Mouse (Mus musculus): ENCODE results near the gene Gtpbp10. TPM values are rescaled to one million over a fixed set of nuclear protein-coding genes. Genes with fewer than 3 reads are reported as not detected.

Gene Gtpbp10
- polyA plus RNA-seq, 1 experiment: 95.1 TPM

DNA sequence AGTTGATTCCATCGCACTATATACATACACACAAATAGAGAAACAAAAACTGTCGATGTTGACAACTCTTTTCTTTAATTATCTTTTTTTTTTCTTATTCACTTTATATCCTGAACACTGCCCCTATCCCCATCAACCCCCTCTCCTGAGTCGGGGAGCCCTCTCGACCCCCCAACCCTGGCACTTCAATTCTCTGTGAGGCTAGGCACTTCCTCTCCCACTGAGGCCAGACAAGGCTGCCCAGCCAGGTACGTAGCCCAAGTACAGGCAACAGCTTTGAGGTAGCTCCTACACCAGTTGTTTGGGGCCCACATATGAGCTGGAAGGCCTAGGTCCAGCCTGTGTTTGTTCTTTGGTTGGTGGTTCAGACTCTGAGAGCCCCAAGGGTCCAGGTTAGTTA is 43.9 kb downstream of the Gtpbp10 start:
- Histone ChIP-seq H3K4me3 (ENCODE audit: low read depth, low read length) (no peak overlapping the region), H3K9me3 (replicated peaks; ENCODE audit: control insufficient read depth, insufficient read depth, low read length, poor library complexity, severe bottlenecking) (no peaks in the 10 kb centered on the region)
- TF ChIP-seq CTCF (IDR thresholded peaks at IDR 0.05; ENCODE audit: low read depth, low read length): no peak
- TF ChIP-seq POLR2A (IDR thresholded peaks at IDR 0.05; ENCODE audit: insufficient read depth, low read length): no peak
- TF ChIP-seq EP300 (IDR thresholded peaks at IDR 0.05; ENCODE audit: insufficient read depth, low read depth, low read length): no peak

DNA sequence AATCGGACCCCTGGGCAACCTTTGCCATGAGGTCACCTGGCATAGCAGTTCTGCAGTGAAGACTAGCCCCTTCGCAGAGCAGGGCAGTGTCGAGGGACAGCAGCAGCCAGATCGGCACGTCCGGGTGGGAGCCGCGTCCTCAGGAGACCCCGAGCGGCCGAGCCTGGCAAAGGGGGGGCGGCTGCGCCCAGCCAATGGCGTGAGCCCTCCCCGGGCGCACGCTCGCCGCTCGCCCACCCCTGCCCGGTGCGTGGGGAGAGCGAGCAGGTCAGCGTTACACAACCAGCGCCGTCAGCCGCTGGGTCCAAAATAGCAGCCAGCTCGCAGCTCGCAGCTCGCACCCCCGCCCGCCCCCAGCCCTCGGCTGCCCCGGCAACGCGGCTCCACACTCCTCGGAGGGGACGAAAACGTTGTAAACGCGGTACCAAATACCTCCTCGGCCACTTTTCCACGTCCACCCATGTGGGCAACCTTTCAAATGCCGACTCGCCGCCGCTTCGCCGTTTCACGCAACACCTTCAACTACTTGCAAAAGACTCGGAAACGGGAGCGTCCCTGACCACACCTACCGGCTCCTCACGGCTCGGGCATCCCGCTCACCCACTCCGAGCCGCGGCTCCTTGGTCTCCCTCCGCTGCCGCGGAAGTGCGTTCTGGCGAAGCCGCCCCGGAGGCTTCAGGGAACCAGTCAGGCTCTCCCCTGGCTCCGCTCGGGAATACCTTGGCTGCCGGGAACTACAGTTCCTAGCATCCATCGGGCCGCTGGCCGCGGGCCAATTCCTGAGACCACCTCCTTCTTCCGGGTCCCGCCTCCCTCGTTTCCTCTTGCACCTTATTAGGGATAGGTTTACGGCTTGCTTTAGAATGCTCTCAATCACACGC is 44.9 kb downstream of the Gtpbp10 start, which contains the start of gene Cldn12:
Gene Cldn12 (minus strand): TSS at position 763 of the 881 bp plus-strand sequence.
- Histone ChIP-seq H3K9ac (ENCODE audit: low read depth, poor library complexity, severe bottlenecking) (peak within 1 kb of the TSS; percentile 88), H3K4me1 (ENCODE audit: control insufficient read depth, insufficient read depth, low read length) (no peaks in the 10 kb centered on the region), H3K27me3 (ENCODE audit: control insufficient read depth, insufficient read depth, low read length, poor library complexity, severe bottlenecking) (no peaks in the 10 kb centered on the region), H3K36me3 (ENCODE audit: control insufficient read depth, insufficient read depth, low read length, poor library complexity, severe bottlenecking) (no peaks in the 10 kb centered on the region), H3K9me3 (replicated peaks; ENCODE audit: control insufficient read depth, insufficient read depth, low read length, poor library complexity, severe bottlenecking) (no peaks in the 10 kb centered on the region), H3K27ac (ENCODE audit: insufficient read depth, low read length) (no peak within 1 kb of the TSS), H3K4me3 (ENCODE audit: low read depth, low read length) (peak within 1 kb of the TSS; percentile 97)
- TF ChIP-seq CTCF (IDR thresholded peaks at IDR 0.05; ENCODE audit: low read depth, low read length) (no peak), POLR2A (IDR thresholded peaks at IDR 0.05; ENCODE audit: insufficient read depth, low read length) (no peak), EP300 (IDR thresholded peaks at IDR 0.05; ENCODE audit: insufficient read depth, low read depth, low read length) (no peak)

More for the DNA sequence above, 43.9 kb downstream of the Gtpbp10 start:
- no peak overlapping the region for H3K9ac ChIP-seq (ENCODE audit: low read depth, poor library complexity, severe bottlenecking)
- no peaks in the 10 kb centered on the region for H3K4me1 ChIP-seq (ENCODE audit: control insufficient read depth, insufficient read depth, low read length)
- H3K36me3 ChIP-seq (ENCODE audit: control insufficient read depth, insufficient read depth, low read length, poor library complexity, severe bottlenecking): no peaks in the 10 kb centered on the region
- no peak overlapping the region for H3K27ac ChIP-seq (ENCODE audit: insufficient read depth, low read length)
- H3K27me3 ChIP-seq (ENCODE audit: control insufficient read depth, insufficient read depth, low read length, poor library complexity, severe bottlenecking): no peaks in the 10 kb centered on the region

DNA sequence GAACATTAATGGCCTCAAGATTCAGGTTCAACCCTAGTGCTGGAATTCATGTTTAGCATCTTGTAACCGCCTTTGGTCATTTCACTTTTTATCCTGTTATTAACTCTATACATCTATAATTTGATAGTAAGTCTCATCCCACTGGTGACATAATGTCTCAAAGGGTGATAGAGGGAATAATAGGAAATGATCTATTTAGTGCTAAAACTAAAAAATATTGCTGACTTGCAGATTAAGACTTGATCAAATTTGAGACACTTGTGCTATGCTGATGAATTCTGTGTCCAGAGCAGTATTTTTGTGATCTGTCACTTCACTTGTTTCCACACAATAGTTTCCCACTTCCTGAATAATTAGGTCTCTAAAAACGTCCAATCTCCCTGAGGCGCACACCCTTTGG is 47.9 kb downstream of the Gtpbp10 start:
- H3K27me3 ChIP-seq (ENCODE audit: control insufficient read depth, insufficient read depth, low read length, poor library complexity, severe bottlenecking): no peaks in the 10 kb centered on the region
- peaks cover 3% of the 10 kb centered on the region for H3K4me1 ChIP-seq (ENCODE audit: control insufficient read depth, insufficient read depth, low read length)
- H3K27ac ChIP-seq (ENCODE audit: insufficient read depth, low read length): no peak overlapping the region
- no peaks in the 10 kb centered on the region for H3K9me3 ChIP-seq (replicated peaks; ENCODE audit: control insufficient read depth, insufficient read depth, low read length, poor library complexity, severe bottlenecking)
- no peak overlapping the region for H3K9ac ChIP-seq (ENCODE audit: low read depth, poor library complexity, severe bottlenecking)
- H3K36me3 ChIP-seq (ENCODE audit: control insufficient read depth, insufficient read depth, low read length, poor library complexity, severe bottlenecking): no peaks in the 10 kb centered on the region
- TF ChIP-seq EP300 (IDR thresholded peaks at IDR 0.05; ENCODE audit: insufficient read depth, low read depth, low read length) (no peak), POLR2A (IDR thresholded peaks at IDR 0.05; ENCODE audit: insufficient read depth, low read length) (no peak), CTCF (IDR thresholded peaks at IDR 0.05; ENCODE audit: low read depth, low read length) (no peak)
- H3K4me3 ChIP-seq (ENCODE audit: low read depth, low read length): no peak overlapping the region

DNA sequence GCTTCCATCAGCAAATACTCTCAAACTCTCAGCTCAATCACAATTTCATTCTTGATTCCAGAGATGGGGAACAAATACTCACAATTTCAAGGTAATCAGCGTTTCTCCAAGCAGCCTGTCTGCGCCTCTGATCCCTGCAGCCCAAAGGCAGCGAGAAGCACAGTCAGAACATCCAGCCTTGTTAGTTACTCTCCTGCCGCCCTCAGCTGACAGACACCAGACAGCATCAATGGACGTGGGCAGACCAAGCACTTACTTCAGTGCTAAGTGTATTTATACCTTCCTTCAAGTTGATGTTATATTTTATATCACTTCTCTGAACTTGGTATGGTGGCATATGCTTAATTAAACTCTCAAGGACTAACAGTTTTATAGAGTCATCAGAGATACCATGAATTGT is 48.3 kb downstream of the Gtpbp10 start:
- Histone ChIP-seq H3K36me3 (ENCODE audit: control insufficient read depth, insufficient read depth, low read length, poor library complexity, severe bottlenecking) (no peaks in the 10 kb centered on the region; the same call in 1 of the 2 replicates), H3K27me3 (ENCODE audit: control insufficient read depth, insufficient read depth, low read length, poor library complexity, severe bottlenecking) (no peaks in the 10 kb centered on the region), H3K27ac (ENCODE audit: insufficient read depth, low read length) (no peak overlapping the region), H3K4me1 (ENCODE audit: control insufficient read depth, insufficient read depth, low read length) (peaks cover 3% of the 10 kb centered on the region), H3K4me3 (ENCODE audit: low read depth, low read length) (no peak overlapping the region), H3K9me3 (replicated peaks; ENCODE audit: control insufficient read depth, insufficient read depth, low read length, poor library complexity, severe bottlenecking) (no peaks in the 10 kb centered on the region), H3K9ac (ENCODE audit: low read depth, poor library complexity, severe bottlenecking) (no peak overlapping the region)
- no peak for TF ChIP-seq CTCF (IDR thresholded peaks at IDR 0.05; ENCODE audit: low read depth, low read length)
- TF ChIP-seq POLR2A (IDR thresholded peaks at IDR 0.05; ENCODE audit: insufficient read depth, low read length): no peak

DNA sequence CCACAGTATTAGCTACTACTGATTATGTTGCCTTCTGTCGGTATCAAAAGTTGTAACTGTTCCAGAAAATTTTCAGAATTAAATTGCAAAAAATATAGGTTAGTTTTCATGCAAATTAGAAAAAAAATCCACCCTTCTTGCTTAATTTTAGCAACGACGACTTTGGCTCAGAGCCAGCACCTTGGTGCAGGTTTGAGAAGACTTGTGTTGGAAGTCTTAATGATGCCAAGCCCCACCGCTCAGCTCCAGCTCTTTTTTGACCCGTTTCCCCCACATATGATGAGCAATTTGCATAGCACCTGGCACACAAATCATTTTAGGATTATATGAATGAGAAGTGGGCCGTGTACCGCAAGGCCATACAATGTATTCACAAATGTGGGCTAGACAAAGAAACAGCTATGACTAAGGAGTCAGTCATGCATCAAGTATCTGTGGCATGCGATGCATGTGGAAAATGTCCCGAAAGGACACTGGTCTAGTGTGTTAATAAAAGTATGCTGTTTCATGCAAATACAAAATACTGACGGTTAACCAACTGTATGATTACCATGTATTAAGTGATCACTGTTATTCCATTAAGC is 48.9 kb downstream of the Gtpbp10 start:
- Histone ChIP-seq H3K9ac (ENCODE audit: low read depth, poor library complexity, severe bottlenecking) (no peak overlapping the region), H3K9me3 (replicated peaks; ENCODE audit: control insufficient read depth, insufficient read depth, low read length, poor library complexity, severe bottlenecking) (no peaks in the 10 kb centered on the region), H3K27me3 (ENCODE audit: control insufficient read depth, insufficient read depth, low read length, poor library complexity, severe bottlenecking) (no peaks in the 10 kb centered on the region), H3K36me3 (ENCODE audit: control insufficient read depth, insufficient read depth, low read length, poor library complexity, severe bottlenecking) (no peaks in the 10 kb centered on the region; the same call in 1 of the 2 replicates), H3K27ac (ENCODE audit: insufficient read depth, low read length) (no peak overlapping the region), H3K4me3 (ENCODE audit: low read depth, low read length) (no peak overlapping the region), H3K4me1 (ENCODE audit: control insufficient read depth, insufficient read depth, low read length) (peaks cover 3% of the 10 kb centered on the region)
- no peak for TF ChIP-seq POLR2A (IDR thresholded peaks at IDR 0.05; ENCODE audit: insufficient read depth, low read length)

DNA sequence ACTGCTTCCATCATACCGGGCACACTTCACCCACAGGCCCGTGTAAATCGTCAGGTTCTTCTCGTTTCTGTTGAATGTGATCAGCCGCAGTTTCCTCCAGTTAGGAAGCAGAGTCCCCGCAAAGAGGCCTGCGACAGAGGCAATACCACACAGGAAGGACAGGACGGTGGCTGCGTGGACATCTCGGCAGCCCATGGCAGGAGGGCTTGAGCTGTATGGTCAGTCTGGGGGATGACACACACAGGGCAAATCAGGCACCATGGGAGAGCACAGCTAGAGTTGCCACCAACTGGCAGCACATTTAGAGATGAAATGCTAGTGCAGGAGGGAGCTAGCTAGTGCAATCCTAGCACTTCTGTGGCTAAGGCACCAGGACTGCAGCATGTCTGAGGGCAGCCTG is 51.1 kb downstream of the Gtpbp10 start:
- Histone ChIP-seq H3K9me3 (replicated peaks; ENCODE audit: control insufficient read depth, insufficient read depth, low read length, poor library complexity, severe bottlenecking) (no peaks in the 10 kb centered on the region), H3K27ac (ENCODE audit: insufficient read depth, low read length) (no peak overlapping the region), H3K4me3 (ENCODE audit: low read depth, low read length) (peak overlapping the region; percentile 24; the same call in 1 of the 2 replicates), H3K4me1 (ENCODE audit: control insufficient read depth, insufficient read depth, low read length) (peaks cover 3% of the 10 kb centered on the region), H3K9ac (ENCODE audit: low read depth, poor library complexity, severe bottlenecking) (no peak overlapping the region), H3K27me3 (ENCODE audit: control insufficient read depth, insufficient read depth, low read length, poor library complexity, severe bottlenecking) (no peaks in the 10 kb centered on the region), H3K36me3 (ENCODE audit: control insufficient read depth, insufficient read depth, low read length, poor library complexity, severe bottlenecking) (no peaks in the 10 kb centered on the region; the same call in 1 of the 2 replicates)
- no peak for TF ChIP-seq EP300 (IDR thresholded peaks at IDR 0.05; ENCODE audit: insufficient read depth, low read depth, low read length)
- no peak for TF ChIP-seq POLR2A (IDR thresholded peaks at IDR 0.05; ENCODE audit: insufficient read depth, low read length)
- TF ChIP-seq CTCF (IDR thresholded peaks at IDR 0.05; ENCODE audit: low read depth, low read length): no peak

All from ES-Bruce4 (cell line).